Mouse (Mus musculus): ENCODE data around the gene Smco3.

GRCm38 (mm10) chr6:136857873-136858260 lies 22.6 kb upstream of the Smco3 start:
- TF ChIP-seq CTCF (IDR thresholded peaks at IDR 0.05; ENCODE audit: insufficient read depth, low read length), result no peak
- no peak for TF ChIP-seq POLR2A (IDR thresholded peaks at IDR 0.05; ENCODE audit: borderline replicate concordance, extremely low read depth, low read depth, low read length)

Measured in lung, adult 2 months (tissue).